Mouse (Mus musculus) left cerebral cortex, postnatal 36 days (tissue): Measurements from ENCODE around the gene Pigz. TPM values are rescaled to one million over a fixed set of nuclear protein-coding genes. Genes with fewer than 3 reads are reported as not detected.

ENCODE experiments used
- DNase-seq, 2 experiments: peaks; one replicate each; pipeline ENCODE4 v3.0.0; 2021 to 2022; ENCODE audit warnings: low spot score in 2 of 2, mixed read lengths in 1 of 2
- intact Hi-C: fragments of 180-260 bp; cut with DNase I; formaldehyde crosslinking; loops from one replicate; pipeline ENCODE4 v1.15.1; 2025
- total RNA-seq, 2 experiments: library from RNA; stranded (reverse); gene quantifications; 2 replicates each; pipeline ENCODE4 v1.2.3; 2021

The Pigz gene
- 10 to 100 TPM; 18.6 to 35.3 TPM for total RNA-seq

- intact Hi-C loops = no loop called here
- peak in 1 of 2 experiments; percentile 70 for DNase-seq
These were observed at the start of gene Pigz for GRCm38 (mm10) chr16:31933751-31934549. TSS of gene Pigz (plus strand) at chr16:31933851.

DNA sequence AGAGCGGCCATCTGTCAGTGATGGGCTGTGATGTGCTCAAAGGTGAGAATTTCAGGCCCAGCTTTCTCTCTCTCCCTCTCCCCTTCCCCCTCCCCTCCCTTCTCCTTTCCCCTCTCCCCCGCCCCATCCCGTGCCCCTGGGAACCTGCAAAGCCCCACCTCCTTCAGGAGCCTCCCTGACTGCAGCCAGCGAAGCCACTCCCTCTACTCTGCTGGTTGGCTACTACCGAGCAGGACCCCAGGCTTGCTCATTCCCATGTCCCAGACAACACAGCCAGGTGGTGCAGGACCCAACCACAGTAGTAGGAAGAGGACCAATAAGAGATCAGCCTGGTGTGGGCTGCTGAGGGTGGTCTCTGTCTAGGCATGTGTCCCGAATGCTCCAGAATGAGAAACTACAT, 49.7 kb upstream of the Pigz start:
- no peak for DNase-seq
- intact Hi-C loops = no loop called here

DNA sequence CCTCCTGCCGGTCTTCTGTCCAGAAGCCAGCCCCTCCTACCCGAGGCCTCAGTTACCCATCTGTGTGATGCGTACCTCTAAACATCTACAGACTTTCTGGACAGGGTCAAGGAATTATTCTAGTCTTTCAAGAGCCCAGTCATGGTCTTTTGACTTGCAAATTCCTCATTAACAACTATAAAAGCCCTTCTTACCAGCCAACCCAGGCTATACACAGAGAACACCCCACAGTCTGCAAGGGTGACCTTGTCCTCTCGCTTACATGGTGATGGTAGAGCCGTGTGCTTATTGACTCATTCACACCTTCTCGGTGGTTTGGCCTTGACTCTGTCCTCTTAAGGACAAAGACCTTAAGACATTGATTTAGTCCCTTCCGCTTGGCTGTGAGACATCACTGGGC, 42.7 kb upstream of the Pigz start:
- DNase-seq = no peak
- intact Hi-C loops = no loop called here

- no peak for DNase-seq
- intact Hi-C loops = no loop called here
These were observed 40.1 kb upstream of the Pigz start for GRCm38 (mm10) chr16:31893396-31894141.

- intact Hi-C loops = loop anchor here (2.0 kb wide), 1 partner anchor 20 kb away; no protein-coding TSS in a partner anchor
- DNase-seq = peak; percentile 77 to 86
These were observed 36.5 kb upstream of the Pigz start for GRCm38 (mm10) chr16:31896971-31897774.

GRCm38 (mm10) chr16:31898546-31899326, 34.9 kb upstream of the Pigz start:
- peak; percentile 86 to 93 for DNase-seq
- intact Hi-C loops = loop anchor here (1.0 kb wide), 1 partner anchor 11 kb away; no protein-coding TSS in a partner anchor

GRCm38 (mm10) chr16:31901886-31902285, 31.8 kb upstream of the Pigz start:
- intact Hi-C loops = no loop called here
- DNase-seq = no peak

DNA sequence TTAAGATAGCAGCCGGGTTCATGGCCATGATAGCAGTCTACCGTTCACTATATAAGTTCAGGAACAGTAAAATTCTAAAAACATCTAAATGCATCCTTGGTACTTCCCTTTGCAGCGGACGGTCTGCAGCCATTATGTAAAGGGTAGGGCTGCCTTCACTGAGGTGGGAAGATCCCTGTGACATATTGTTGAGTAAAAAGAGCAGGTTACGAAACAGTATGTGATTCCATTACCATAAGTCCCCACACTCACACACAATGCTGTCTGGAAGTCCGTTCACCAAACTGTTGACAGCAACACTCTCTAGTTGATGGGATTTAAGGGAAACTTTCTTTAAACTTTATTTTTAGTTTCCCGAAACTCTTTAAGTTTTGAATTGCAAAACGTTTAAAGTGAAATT, 30.4 kb upstream of the Pigz start:
- intact Hi-C loops = no loop called here
- no peak for DNase-seq

DNA sequence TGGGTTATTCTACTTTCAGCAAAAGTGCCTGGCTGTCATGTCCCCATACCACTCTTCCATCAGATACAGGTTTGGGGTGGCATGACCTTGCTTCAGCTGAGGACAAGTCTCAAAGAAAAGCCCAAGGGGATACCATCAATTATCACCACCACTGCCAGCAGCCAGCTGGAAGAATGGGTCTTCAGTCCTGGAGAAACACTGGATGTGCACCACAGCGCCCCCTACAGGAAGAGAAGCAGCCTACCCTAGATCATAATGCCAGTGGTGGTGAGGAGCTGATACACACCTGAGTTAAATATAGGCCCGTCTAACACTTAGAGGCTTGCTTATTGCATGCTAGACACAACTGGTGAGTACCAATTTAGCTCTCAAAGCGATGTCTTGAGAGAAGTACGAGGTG, 28.3 kb upstream of the Pigz start:
- intact Hi-C loops = no loop called here
- DNase-seq = no peak

DNA sequence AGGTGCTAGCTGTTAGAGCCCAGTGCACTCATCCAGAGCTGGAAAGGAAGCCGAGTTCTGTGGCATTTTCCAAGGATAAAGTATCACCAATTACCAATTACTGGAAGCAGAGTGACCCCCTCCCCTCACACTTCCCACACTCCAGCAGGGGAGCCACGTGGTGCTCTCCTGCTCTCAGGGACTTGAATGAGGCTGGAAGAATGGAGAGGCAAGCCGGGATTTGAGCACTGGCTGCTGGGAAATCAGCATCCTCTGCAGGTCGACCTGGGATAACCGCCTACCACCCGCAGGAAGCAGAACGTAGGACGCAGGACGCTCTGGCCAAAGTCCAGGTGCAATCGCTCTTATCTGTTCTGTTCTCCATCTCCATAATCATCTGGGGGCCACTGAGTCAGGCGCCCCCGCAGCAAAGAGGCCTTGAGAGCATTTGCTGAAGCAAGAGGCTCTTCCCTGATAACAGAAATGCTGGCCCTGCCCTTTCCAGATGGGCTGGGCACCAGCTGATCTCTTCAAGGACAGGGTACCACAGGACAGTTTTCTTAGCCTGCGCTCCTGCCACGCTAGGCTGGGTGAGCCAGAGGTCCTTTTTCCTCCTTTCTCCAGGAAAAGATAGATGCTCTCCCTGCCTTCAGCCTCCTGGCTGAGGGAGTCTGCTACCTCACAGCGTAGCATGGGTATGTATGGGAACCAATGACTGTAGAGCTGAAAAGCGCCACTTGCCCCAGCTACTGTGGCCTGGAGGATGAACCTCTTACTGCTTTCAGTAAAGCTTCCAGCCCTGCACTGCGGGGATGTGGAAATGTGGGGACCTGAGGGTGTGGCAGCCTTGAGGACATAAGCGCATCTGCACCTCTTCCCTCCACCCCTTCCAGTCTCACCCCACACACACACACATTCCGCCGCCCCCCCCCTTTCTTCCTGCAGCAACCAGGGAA, 27.5 kb upstream of the Pigz start:
- peak; percentile 36 to 45 for DNase-seq
- intact Hi-C loops = no loop called here

- no peak for DNase-seq
- intact Hi-C loops = no loop called here
These were observed 26.8 kb upstream of the Pigz start for GRCm38 (mm10) chr16:31906896-31907295.

GRCm38 (mm10) chr16:31908959-31909358, 24.7 kb upstream of the Pigz start:
- intact Hi-C loops = loop anchor here (1.0 kb wide), 1 partner anchor 11 kb away; no protein-coding TSS in a partner anchor
- peak; percentile 66 to 68 for DNase-seq

DNA sequence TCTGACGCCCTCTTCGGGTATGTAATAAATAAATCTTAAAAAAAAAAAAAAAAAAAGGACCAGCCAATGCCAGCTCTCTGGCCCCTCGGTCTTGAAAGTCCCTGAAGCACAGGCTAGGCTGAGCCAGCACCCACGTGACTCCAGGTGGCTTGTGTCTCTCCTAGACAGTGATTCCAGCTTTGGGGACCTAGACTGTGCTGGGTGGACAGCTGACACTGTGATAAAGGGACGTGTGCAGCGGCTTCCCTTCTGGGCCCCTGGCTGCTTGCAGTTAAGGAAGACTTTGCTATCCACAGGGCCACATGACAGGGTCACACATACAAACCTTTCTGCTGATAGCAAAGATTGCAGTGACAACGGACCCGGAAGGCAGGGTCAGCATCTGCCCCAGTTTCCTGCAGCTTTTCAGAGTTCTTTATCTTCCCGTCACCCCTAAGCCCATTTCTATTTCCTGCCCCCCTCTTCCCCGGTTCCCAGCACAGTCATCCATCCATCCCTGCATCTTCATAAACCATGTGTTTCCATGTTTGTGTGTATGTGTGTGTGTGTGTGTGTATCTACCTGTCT, 23.3 kb upstream of the Pigz start:
- intact Hi-C loops = loop anchor here (10.0 kb wide), 1 partner anchor 456 kb away; no protein-coding TSS in a partner anchor
- no peak for DNase-seq

GRCm38 (mm10) chr16:31917776-31918175, 15.9 kb upstream of the Pigz start:
- intact Hi-C loops = loop anchor here (2.0 to 10.0 kb wide), 3 partner anchors 39 to 463 kb away; partner anchors contain the start of gene Meltf
- no peak for DNase-seq

GRCm38 (mm10) chr16:31918248-31918724, 15.4 kb upstream of the Pigz start:
- peak; percentile 84 to 89 for DNase-seq
- intact Hi-C loops = loop anchor here (2.0 to 10.0 kb wide), 2 partner anchors 169 to 463 kb away; no protein-coding TSS in a partner anchor

DNA sequence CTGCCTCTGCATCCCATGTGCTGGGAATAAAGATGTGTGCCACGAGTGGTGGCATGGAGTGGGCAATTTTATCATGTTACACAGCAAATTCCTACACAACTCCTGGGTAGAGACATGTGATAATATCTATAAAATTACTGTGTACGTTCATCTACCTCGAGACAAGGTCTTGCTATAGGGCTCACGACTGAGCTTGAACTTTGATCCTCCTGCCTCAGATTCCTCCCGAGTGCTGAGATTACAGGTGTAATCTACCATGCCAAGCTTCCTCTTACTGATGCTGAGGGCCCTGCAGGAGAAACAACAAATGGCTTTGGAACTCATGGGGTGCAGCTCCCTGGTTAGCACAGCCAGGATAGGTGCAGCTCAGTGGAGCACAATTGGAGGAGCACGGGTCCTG, 9.3 kb upstream of the Pigz start:
- DNase-seq = no peak
- intact Hi-C loops = no loop called here

GRCm38 (mm10) chr16:31926091-31926490, 7.6 kb upstream of the Pigz start:
- intact Hi-C loops = no loop called here
- DNase-seq = no peak
